ENCODE assay signal across 13 mouse cellular contexts in the genomic region with DNA sequence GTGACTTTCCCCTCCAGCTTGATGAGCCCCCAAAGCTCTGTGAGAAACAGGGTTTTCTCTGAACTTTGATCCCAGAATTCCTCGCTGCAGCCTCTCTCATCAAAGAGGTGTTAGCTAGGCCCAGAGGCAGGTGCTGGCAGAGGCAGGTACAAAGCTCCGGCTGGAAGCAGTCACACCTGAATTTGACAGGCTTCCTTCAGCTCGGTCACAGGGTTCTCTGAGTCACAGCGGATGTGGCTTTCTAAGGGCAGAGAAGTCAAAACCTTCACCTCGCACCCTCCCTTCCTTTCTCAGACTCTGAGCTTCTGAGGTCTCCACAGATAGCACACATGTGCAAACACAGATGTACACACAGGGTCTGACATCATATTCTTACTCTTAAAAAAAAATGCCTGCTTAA.
DNase-seq lines count a peak whose midpoint lies in the region; ATAC-seq and TF ChIP-seq lines count a peak whose summit lies in the region.
"Had no signal": no experiment of that assay in that cellular context is flagged by ENCODE, and none has a peak within 500 bp of the region (broad histone marks: within the 10 kb centered on the region; RNA-seq: fewer than 3 reads in every experiment).

No protein-coding gene starts in this region.

- no peak for DNase-seq in midbrain, embryonic 14.5 days
- DNase-seq in midbrain, postnatal 0 days (ENCODE audit: low spot score), result no peak
- DNase-seq in spleen, adult 12 weeks (ENCODE audit: low spot score), result peak; percentile 57
- DNase-seq in thymus, postnatal 4 days, result peak; percentile 74
- DNase-seq in MN1 (ENCODE audit: low spot score), result no peak
- DNase-seq: gastrocnemius, postnatal 25 days had no signal

- H3K27ac ChIP-seq in midbrain, embryonic 14.5 days (replicated peaks; ENCODE audit: low read depth, low read length), result no peak overlapping the region
- no peak overlapping the region for H3K27ac ChIP-seq in midbrain, postnatal 0 days (ENCODE audit: low read depth, low read length)
- H3K27ac ChIP-seq: embryonic facial prominence, embryonic 13.5 days; intestine, embryonic 15.5 days; limb, embryonic 12.5 days; neural tube, embryonic 15.5 days had no signal

- no peak overlapping the region for H3K9ac ChIP-seq in midbrain, embryonic 14.5 days (replicated peaks; ENCODE audit: low read length)
- no peak overlapping the region for H3K9ac ChIP-seq in midbrain, postnatal 0 days (replicated peaks; ENCODE audit: low read length, poor library complexity, severe bottlenecking)
- H3K9ac ChIP-seq: embryonic facial prominence, embryonic 13.5 days; intestine, embryonic 15.5 days; limb, embryonic 12.5 days; neural tube, embryonic 15.5 days had no signal

- no peaks in the 10 kb centered on the region for H3K36me3 ChIP-seq in midbrain, embryonic 14.5 days (ENCODE audit: control insufficient read depth, insufficient read depth, low read length)
- 0 out of 2 replicates have a peak, but pooled peaks cover 6% of the 10 kb centered on the region for H3K36me3 ChIP-seq in midbrain, postnatal 0 days (ENCODE audit: insufficient read depth, low read length)
- H3K36me3 ChIP-seq: embryonic facial prominence, embryonic 13.5 days; intestine, embryonic 15.5 days; limb, embryonic 12.5 days; neural tube, embryonic 15.5 days had no signal

- no peak overlapping the region for H3K4me3 ChIP-seq in midbrain, embryonic 14.5 days (replicated peaks; ENCODE audit: low read depth, low read length)
- H3K4me3 ChIP-seq in midbrain, postnatal 0 days (ENCODE audit: low read depth, low read length), result no peak overlapping the region
- H3K4me3 ChIP-seq: embryonic facial prominence, embryonic 13.5 days; intestine, embryonic 15.5 days; limb, embryonic 12.5 days; neural tube, embryonic 15.5 days had no signal

- H3K4me2 ChIP-seq in midbrain, embryonic 14.5 days (ENCODE audit: low read length), result peak overlapping the region; percentile 10; the same call in 1 of the 2 replicates
- H3K4me2 ChIP-seq in midbrain, postnatal 0 days (ENCODE audit: low read depth, low read length, poor library complexity, severe bottlenecking), result no peak overlapping the region
- H3K4me2 ChIP-seq: embryonic facial prominence, embryonic 13.5 days; intestine, embryonic 15.5 days; limb, embryonic 12.5 days; neural tube, embryonic 15.5 days had no signal

- no peaks in the 10 kb centered on the region for H3K27me3 ChIP-seq in midbrain, embryonic 14.5 days (ENCODE audit: control insufficient read depth, insufficient read depth, low read length)
- H3K27me3 ChIP-seq in midbrain, postnatal 0 days (ENCODE audit: insufficient read depth, low read length), result no peaks in the 10 kb centered on the region
- H3K27me3 ChIP-seq: embryonic facial prominence, embryonic 13.5 days; intestine, embryonic 15.5 days; neural tube, embryonic 15.5 days; Patski had no signal

- TF ChIP-seq CTCF in midbrain, postnatal 0 days (IDR thresholded peaks at IDR 0.05), result no peak

- ATAC-seq in midbrain, embryonic 14.5 days (ENCODE audit: low FRiP score, low TSS enrichment), result no peak
- no peak for ATAC-seq in midbrain, postnatal 0 days (ENCODE audit: low FRiP score)
- peak; percentile 42 for ATAC-seq in granulocyte monocyte progenitor cell, adult 5-6 weeks (replicated peaks; ENCODE audit: poor library complexity, severe bottlenecking)
- ATAC-seq in cerebellum, adult (ENCODE audit: insufficient number of reproducible peaks, low FRiP score, low TSS enrichment), result no peak
- ATAC-seq: intestine, embryonic 15.5 days; Patski had no signal

- H3K4me1 ChIP-seq in midbrain, embryonic 14.5 days (ENCODE audit: control insufficient read depth, insufficient read depth, low read length), result peaks cover 26% of the 10 kb centered on the region
- H3K4me1 ChIP-seq in midbrain, postnatal 0 days (ENCODE audit: insufficient read depth, low read length), result peaks cover 6% of the 10 kb centered on the region; the same call in 1 of the 2 replicates

- no peaks in the 10 kb centered on the region for H3K9me3 ChIP-seq in midbrain, embryonic 14.5 days (ENCODE audit: control insufficient read depth, low read length)
- no peaks in the 10 kb centered on the region for H3K9me3 ChIP-seq in midbrain, postnatal 0 days (ENCODE audit: low read length)
- H3K9me3 ChIP-seq: embryonic facial prominence, embryonic 13.5 days; intestine, embryonic 15.5 days; limb, embryonic 12.5 days; neural tube, embryonic 15.5 days had no signal

- WGBS in midbrain, embryonic 14.5 days, result 90% methylated on average over 5 of the region's 5 CpGs
- WGBS in midbrain, postnatal 0 days, result 81% methylated on average over 5 of the region's 5 CpGs

Comparison
In these comparisons a context has a peak if more than half of its experiments do, and no peak if none do; other contexts are left out.
1. DNase-seq: peak in spleen, adult 12 weeks (single experiment) and thymus, postnatal 4 days (single experiment); none in midbrain, embryonic 14.5 days (single experiment), midbrain, postnatal 0 days (single experiment) and MN1 (single experiment).